Mouse (Mus musculus) lung, postnatal 4 days (tissue): Measurements from ENCODE around the gene Lin7a.
A peak's percentile ranks its signal among the peaks of the same experiment; 100 is the strongest.

Experiments
- DNase-seq, 2 experiments: peaks; one replicate each; pipeline ENCODE4 v3.0.0; 2021

Lin7a gene

GRCm38 (mm10) chr10:107271321-107272130, at the start of gene Lin7a:
Gene Lin7a, plus strand, starts transcription at chr10:107271686.
- peak; percentile 8 to 29 for DNase-seq

- no peak for DNase-seq
Observed at GRCm38 (mm10) chr10:107221726-107222125, 49.8 kb upstream of the Lin7a start.

- DNase-seq = no peak
Observed at GRCm38 (mm10) chr10:107222406-107223185, 48.9 kb upstream of the Lin7a start.

- no peak for DNase-seq
Observed at GRCm38 (mm10) chr10:107223186-107223440, 48.4 kb upstream of the Lin7a start.

GRCm38 (mm10) chr10:107223821-107224220, 47.7 kb upstream of the Lin7a start:
- DNase-seq = no peak

GRCm38 (mm10) chr10:107224596-107225330, 46.7 kb upstream of the Lin7a start:
- DNase-seq = no peak

GRCm38 (mm10) chr10:107225331-107225835, 46.1 kb upstream of the Lin7a start:
- DNase-seq = no peak

GRCm38 (mm10) chr10:107225871-107226270, 45.6 kb upstream of the Lin7a start:
- DNase-seq = no peak

GRCm38 (mm10) chr10:107227901-107228300, 43.6 kb upstream of the Lin7a start:
- no peak for DNase-seq

GRCm38 (mm10) chr10:107228776-107229175, 42.7 kb upstream of the Lin7a start:
- DNase-seq = no peak

- DNase-seq = no peak
Observed at GRCm38 (mm10) chr10:107229416-107229815, 42.1 kb upstream of the Lin7a start.

- DNase-seq = no peak
Observed at GRCm38 (mm10) chr10:107230081-107230850, 41.2 kb upstream of the Lin7a start.

- DNase-seq = no peak
Observed at GRCm38 (mm10) chr10:107230851-107231130, 40.7 kb upstream of the Lin7a start.

GRCm38 (mm10) chr10:107231421-107232010, 40.0 kb upstream of the Lin7a start:
- no peak for DNase-seq

GRCm38 (mm10) chr10:107232491-107233110, 38.9 kb upstream of the Lin7a start:
- DNase-seq = no peak

GRCm38 (mm10) chr10:107233221-107233620, 38.3 kb upstream of the Lin7a start:
- DNase-seq = no peak

- DNase-seq = no peak
Observed at GRCm38 (mm10) chr10:107233825-107234224, 37.7 kb upstream of the Lin7a start.

GRCm38 (mm10) chr10:107234421-107235400, 36.8 kb upstream of the Lin7a start:
- DNase-seq = no peak

- no peak for DNase-seq
Observed at GRCm38 (mm10) chr10:107235496-107235895, 36.0 kb upstream of the Lin7a start.

- DNase-seq = no peak
Observed at GRCm38 (mm10) chr10:107236211-107236610, 35.3 kb upstream of the Lin7a start.

- DNase-seq = no peak
Observed at GRCm38 (mm10) chr10:107237076-107237475, 34.4 kb upstream of the Lin7a start.
